Mouse (Mus musculus): ENCODE results near the gene Slmap. TPM values are rescaled to one million over a fixed set of nuclear protein-coding genes. Genes with fewer than 3 reads are reported as not detected.

The Slmap gene
- total RNA-seq, 2 experiments from 2014 or later = 56.8 to 91.7 TPM

- ATAC-seq (replicated peaks; ENCODE audit: poor library complexity) = 0 out of 2 replicates have a peak, but pooled peaks have one; percentile 29
Measured at GRCm38 (mm10) chr14:26486416-26487198, 48.1 kb downstream of the Slmap start.

GRCm38 (mm10) chr14:26481457-26481856 is 53.3 kb downstream of the Slmap start:
- ATAC-seq (replicated peaks; ENCODE audit: poor library complexity) = peak; percentile 54; the same call in 1 of the 2 replicates

- ATAC-seq (replicated peaks; ENCODE audit: poor library complexity) = no peak
Measured at GRCm38 (mm10) chr14:26477738-26478137, 57.0 kb downstream of the Slmap start.

- ATAC-seq (replicated peaks; ENCODE audit: poor library complexity) = no peak
Measured at GRCm38 (mm10) chr14:26476391-26476790, 58.3 kb downstream of the Slmap start.

GRCm38 (mm10) chr14:26467974-26468373 is 66.8 kb downstream of the Slmap start:
- no peak for ATAC-seq (replicated peaks; ENCODE audit: poor library complexity)

- ATAC-seq (replicated peaks; ENCODE audit: poor library complexity) = no peak
Measured at GRCm38 (mm10) chr14:26466544-26467125, 68.1 kb downstream of the Slmap start.

- ATAC-seq (replicated peaks; ENCODE audit: poor library complexity) = no peak
Measured at GRCm38 (mm10) chr14:26465898-26466297, 68.8 kb downstream of the Slmap start.

- 0 out of 2 replicates have a peak, but pooled peaks have one; percentile 31 for ATAC-seq (replicated peaks; ENCODE audit: poor library complexity)
Measured at GRCm38 (mm10) chr14:26459516-26459915, 75.2 kb downstream of the Slmap start.

- ATAC-seq (replicated peaks; ENCODE audit: poor library complexity) = peak; percentile 93
Measured at GRCm38 (mm10) chr14:26454851-26455250, 79.9 kb downstream of the Slmap start.

- no peak for ATAC-seq (replicated peaks; ENCODE audit: poor library complexity)
Measured at GRCm38 (mm10) chr14:26450036-26450800, 84.5 kb downstream of the Slmap start.

- no peak for ATAC-seq (replicated peaks; ENCODE audit: poor library complexity)
Measured at GRCm38 (mm10) chr14:26448581-26448980, 86.2 kb downstream of the Slmap start.

GRCm38 (mm10) chr14:26447223-26447622 is 87.5 kb downstream of the Slmap start:
- peak; percentile 50 for ATAC-seq (replicated peaks; ENCODE audit: poor library complexity)

GRCm38 (mm10) chr14:26446538-26446937 is 88.2 kb downstream of the Slmap start:
- ATAC-seq (replicated peaks; ENCODE audit: poor library complexity) = no peak

GRCm38 (mm10) chr14:26442534-26442933 is 92.2 kb downstream of the Slmap start:
- no peak for ATAC-seq (replicated peaks; ENCODE audit: poor library complexity)

- ATAC-seq (replicated peaks; ENCODE audit: poor library complexity) = no peak
Measured at GRCm38 (mm10) chr14:26441041-26441812, 93.5 kb downstream of the Slmap start.

GRCm38 (mm10) chr14:26439996-26440395 is 94.7 kb downstream of the Slmap start:
- ATAC-seq (replicated peaks; ENCODE audit: poor library complexity) = no peak

- ATAC-seq (replicated peaks; ENCODE audit: poor library complexity) = peak; percentile 42; the same call in 1 of the 2 replicates
Measured at GRCm38 (mm10) chr14:26437771-26438170, 97.0 kb downstream of the Slmap start.

- ATAC-seq (replicated peaks; ENCODE audit: poor library complexity) = peak; percentile 14; the same call in 1 of the 2 replicates
Measured at GRCm38 (mm10) chr14:26436304-26436703, 98.4 kb downstream of the Slmap start.

- ATAC-seq (replicated peaks; ENCODE audit: poor library complexity) = no peak
Measured at GRCm38 (mm10) chr14:26432320-26432719, 102.4 kb downstream of the Slmap start.

- no peak for ATAC-seq (replicated peaks; ENCODE audit: poor library complexity)
Measured at GRCm38 (mm10) chr14:26431919-26432318, 102.8 kb downstream of the Slmap start.

- no peak for ATAC-seq (replicated peaks; ENCODE audit: poor library complexity)
Measured at GRCm38 (mm10) chr14:26420231-26420630, 114.5 kb downstream of the Slmap start.

Measured in megakaryocyte progenitor cell, adult 5-6 weeks (primary cell).